Mouse (Mus musculus) frontal cortex, adult 2 months (tissue): ENCODE measurements around the gene Neurl3. TPM values are rescaled to one million over a fixed set of nuclear protein-coding genes. Genes with fewer than 3 reads are reported as not detected.
A peak's percentile ranks its signal among the peaks of the same experiment; 100 is the strongest.

Experiments
- DNase-seq, 2 experiments: peaks; one replicate each; pipeline ENCODE4 v3.0.0; 2022; ENCODE audit warnings: low spot score in 1 of 2; ENCODE audit errors: extremely low spot score in 1 of 2
- polyA plus RNA-seq: library from polyadenylated mRNA; depleted of rRNA; stranded (reverse); fragments of >200 nt; gene quantifications from 2 replicates; pipeline ENCODE4 v1.2.3, GENCODE M21; 2012; rRNA removed

Neurl3 gene
- polyA plus RNA-seq = 0.97 and 1.1 TPM in 2 replicates

DNA sequence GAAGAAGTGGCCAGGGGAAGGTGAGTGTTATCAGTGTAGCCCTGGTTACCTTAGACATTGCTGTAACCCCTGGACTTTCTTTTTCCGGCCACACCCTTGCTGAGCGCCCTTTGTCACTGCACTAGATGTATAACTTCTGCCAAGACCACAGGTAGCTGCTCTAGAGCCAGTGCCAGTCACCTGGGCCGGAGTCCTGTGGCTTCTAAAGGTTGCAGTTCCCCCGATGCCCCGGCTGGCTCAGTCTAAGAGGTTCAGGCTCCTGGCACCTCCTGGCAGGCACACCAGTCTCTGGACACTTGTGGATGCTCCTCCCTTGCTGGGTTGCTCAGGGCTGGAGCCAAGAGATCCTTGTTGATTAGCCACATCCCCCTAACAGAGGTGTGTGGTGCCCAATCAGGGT, at the start of gene Neurl3:
Neurl3 (minus strand) TSS at position 225 of the 400 bp plus-strand sequence.
- no peak for DNase-seq

DNA sequence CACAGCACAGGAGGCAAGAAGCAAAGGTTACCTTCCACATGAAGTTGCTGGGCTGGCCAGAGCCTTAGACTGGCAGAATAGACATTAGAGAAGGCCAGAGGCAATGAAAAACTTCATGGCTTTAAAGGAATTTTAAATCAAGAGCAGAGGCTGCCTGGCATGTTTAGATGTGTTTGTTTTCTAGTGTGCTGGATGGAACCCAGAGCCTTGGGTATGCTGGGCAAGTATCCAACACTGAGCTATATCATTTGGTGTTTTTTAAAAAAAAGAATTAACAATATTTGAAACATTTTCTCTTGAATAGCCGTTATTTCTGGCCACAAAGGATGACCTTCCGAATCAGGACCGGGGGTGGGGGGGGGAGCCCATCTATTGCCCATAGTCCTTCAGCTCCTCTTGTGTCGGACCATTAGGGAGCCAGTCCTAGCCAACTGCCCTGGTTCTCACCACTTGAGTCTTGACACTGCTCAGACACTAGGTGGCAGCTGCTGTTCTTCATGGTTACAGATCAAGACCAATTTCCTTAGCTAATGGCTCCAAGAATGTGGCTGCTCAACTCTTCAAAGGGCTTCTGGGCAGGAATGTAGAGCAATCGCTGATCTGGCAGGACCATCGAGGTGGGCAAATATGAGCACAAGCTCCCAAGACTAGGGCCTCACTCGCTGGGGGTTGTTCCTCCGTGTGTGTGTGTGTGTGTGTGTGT, 49.4 kb upstream of the Neurl3 start:
- DNase-seq = peak in 1 of 2 experiments; percentile 70

DNA sequence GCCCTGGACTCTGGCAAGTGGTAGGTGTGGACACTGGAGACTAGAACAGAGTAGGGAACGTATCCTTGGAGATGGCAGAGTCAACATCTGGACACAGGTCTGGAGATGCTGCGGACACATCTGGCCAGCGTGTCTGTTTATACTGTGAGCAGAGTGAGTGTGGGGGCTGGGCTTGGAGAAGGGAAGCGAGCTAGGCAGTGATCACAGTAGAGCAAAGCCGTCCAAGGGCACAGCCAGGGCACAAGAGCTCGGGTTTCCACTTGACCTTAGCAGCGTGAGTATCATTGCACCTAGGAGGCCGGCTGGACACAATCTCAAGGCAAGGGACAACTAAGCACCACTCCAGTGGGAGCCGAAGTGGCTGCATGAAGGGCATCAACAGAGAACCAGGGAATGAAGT, 48.6 kb upstream of the Neurl3 start:
- no peak for DNase-seq

DNA sequence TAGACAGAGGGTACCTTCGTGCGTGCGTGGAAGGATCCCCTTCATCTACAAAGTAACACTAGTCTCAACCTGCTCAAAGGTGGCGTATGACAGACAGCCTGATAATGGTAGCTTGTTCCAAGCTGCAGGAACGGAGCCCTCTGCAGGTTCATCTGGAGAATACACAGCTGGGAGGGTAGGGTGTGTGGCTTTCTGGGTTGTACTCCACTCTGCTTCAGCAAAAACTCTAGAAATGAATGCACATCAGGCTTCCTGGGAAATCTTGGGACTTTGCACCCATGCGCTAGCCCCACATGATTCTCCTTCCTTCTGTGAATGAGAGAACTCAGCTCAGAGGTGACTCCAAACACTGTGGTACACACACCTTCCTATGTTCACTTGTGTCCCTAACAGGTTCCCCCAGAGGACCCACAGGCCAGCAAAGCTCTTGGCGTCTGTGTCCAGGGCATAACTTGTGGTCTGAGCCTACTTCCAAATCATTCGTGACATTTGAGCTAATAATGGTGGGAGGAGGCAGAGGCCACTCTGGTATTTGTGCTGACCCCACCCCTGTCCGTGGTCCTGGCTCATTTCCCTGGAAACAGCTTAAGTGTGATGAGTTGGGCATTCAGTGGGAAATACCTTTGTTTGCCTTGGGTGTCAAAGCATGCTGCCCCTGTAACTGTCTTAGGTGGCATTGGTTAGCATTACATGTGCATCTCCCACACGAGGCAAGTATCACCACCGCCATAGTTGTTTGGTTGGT, 47.5 kb upstream of the Neurl3 start:
- no peak for DNase-seq

DNA sequence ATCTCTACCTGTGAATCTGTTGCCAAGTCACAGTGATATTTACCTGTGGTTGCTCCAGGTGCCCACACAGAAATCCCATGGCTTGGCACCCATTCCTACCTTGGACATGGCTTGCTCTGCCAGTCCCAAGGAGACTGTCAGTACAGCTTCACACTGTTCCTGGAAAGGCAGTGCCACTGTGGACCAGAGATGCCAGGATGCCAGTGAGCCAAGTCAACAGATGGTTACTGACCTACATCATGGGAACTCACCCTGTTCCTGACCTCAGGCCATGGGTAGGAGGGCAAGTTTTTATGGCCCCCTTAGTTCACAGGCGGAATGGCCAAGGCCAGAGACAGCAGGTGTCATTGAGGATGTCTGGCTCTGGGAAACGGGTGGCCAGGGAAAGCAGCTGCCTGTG, 46.7 kb upstream of the Neurl3 start:
- no peak for DNase-seq

DNA sequence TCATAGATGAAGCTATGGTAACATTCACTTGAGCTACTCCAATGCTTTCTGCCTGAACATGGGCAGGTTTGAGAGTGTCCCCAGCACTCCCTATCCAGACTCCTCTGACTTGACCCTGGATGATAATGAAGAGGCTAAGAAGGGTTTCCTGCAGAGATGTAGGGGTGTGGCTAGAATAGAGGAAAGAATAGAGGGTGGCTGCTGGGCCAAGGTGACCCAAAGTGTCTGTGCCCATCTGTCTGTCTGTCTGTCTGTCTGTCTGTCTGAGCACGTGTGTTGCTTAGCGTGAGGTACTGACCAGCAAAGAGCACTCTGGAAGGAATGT, 41.3 kb upstream of the Neurl3 start:
- DNase-seq = no peak

DNA sequence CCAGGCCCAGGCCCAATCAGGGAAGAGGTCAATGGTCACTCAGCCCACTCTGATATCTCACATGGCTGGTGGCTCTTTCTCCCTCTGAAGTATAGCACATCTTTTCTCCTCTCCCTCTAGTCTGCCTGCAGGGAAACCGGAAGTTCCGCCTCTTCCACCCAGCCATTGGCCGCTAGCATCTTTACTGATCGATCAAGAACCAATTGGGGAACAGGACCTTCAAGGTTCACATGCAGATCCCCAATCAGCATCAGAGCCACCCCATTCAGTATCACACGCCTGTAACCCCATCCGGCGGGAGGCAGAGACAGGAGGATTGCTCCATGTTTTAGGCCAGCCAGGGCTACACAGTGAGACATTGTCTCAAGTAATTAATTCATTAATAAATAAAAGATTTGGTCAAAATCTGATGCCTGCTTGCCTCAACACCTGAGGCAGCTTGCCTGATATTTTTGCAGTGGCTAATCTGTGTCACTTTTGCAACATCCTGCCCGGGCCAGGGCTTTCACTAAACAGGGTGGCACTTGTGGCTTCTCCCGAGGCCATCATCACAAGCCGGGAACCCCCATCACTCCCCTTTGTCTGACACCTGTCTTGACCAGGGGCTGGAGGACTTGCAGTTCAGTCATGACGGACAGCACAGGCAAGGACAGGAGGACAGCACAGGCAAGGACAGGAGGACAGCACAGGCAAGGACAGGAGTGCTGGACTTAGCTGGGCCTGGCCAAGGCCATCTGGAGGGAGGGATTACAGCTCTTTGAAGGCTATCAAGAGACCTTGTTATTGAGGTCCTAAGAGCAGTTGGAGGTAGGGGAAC, 40.7 kb upstream of the Neurl3 start:
- no peak for DNase-seq

DNA sequence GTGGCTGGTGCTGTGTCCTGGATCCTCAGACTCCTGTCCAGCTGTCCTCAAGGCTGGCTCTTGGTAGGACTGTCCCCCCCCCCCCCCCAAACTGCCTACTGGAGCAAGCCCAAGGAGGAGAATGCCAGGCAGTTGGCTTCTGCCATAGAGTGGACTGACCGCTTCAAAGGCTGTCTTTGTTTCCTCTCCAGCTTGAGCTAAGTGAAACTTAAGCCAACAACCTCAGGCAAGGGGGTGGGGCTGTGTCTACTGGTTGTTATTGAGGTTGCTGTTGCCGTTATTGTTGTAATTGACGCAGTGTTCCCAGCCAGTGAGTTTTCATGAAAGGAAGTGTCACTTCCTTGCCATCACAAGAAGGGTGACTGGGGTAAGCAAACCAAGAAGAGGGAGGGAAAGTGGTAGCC, 35.0 kb upstream of the Neurl3 start:
- DNase-seq = peak; percentile 41 to 67

DNA sequence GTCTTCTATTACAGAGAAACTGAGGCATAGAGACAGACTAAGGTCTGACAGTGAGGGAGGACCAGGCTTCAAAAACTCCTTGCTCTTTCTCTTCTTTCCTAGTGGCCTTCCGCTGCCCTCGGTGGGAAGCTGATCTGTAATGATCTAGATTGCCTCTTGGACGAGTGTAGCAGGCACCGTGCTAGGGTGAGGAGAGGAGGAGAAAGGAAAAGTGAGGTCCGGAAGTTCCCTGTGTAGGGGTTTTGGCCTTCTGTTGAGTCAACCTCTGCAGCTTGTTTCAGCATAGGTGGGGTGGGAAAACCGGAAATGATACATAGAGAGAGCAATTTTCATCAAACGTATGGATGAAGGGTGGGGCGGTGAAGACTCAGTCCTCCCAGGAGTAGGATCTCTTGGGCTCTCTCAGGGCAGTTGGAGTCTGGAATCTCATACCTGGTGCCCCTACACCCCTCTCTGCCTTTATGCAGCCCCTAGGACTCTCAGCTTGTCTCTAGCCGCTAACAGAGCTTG, 34.5 kb upstream of the Neurl3 start:
- DNase-seq = no peak

DNA sequence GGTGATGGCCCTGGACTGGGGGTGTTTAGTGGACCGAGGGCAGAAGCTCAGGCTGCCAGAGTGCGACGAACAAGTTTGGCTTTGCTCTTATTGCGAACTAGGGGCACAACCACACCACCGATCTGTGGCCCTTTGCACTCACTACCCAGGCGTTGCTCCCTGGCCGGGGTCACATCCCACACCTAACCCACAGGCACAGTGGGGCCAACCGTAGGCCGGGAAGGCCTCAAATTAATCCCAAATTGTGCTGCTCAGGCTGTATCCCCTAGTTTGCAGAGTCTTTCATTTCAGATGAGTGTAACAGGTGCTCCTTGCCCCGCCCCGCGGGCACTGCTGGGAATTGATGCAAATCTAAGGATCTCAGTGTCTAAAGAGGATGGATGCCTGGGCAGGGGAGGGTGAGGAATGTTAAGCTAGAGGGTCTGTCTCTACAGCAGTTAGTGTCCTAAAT, 34.0 kb upstream of the Neurl3 start:
- DNase-seq = no peak

DNA sequence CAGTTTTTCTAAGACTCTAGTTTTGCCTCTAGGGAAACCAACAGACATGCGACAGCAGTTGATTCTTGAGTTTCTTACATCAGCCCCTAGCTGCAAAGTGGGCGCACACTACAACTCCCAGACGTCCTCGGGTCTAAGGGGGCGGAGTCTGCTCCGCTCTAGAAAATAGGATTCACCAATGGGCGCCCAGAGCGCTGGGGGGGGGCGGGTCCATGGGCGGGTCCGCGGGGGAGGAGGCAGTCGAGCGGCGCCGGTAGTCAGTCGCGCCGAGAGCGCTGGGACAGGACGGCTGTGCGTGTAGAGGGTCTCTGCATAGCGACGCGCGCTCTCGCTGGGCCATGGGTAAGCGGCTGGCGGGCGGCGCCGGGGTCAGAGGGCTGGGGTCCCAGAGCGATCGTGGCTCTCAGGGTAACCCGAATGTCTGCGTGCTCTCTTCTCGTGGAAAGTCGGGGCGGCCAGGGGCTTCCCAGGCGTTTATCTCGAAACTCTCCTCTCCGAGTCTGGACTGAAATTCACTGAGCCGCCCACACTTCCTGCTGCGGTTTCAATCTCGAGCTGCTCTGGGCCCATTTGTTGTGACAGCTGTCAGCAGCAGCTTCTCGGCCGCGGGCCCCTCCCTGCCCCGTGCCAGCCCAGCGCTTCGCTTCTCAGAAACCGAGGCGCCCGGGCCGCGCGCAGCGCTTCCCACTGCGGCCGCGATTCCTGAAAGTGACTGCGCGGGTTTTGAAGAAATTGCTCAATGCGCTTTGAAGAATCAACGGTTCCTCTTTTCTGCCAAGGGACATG, 33.2 kb upstream of the Neurl3 start, which contains the start of gene Arid5a:
Arid5a (plus strand) TSS at position 239 of the 786 bp plus-strand sequence.
- peak; percentile 72 to 87 for DNase-seq

DNA sequence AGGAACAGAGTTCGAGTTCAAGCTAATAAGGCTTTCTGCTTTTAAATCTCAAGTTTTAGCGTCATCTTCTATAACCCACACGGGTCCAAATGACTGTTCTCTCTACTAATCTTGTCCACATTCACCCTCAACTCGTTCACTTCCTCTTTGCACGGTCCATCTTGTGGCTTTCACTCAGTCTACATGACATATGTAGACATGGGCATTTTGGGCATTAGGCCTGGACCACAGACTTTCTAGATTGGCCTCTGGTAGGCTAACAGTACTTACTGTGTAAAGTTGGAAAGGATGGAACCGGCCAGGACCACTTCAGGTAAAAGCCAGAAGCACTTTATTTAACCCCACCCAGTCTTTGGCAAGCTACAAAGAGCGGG, 32.6 kb upstream of the Neurl3 start:
- DNase-seq = no peak

DNA sequence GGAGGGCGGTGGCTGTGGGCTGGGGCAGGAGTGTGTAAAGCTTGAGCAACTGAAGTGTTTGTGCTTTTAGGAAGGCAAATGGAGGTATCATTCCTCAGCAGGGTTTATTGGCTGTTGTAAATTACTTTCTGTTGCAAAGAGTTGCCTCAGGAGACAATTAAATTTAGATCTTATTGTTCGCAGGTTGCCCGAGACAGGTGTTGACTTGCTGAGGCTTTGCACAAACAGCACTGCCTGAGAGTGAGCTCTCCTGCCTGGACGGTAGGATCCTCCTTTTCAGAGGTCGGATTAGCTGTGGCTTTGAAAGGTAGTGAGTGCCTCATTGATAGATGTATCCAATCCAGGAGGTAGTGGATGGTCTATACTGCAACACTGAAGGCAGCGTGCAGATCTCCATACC, 31.6 kb upstream of the Neurl3 start:
- DNase-seq = no peak

DNA sequence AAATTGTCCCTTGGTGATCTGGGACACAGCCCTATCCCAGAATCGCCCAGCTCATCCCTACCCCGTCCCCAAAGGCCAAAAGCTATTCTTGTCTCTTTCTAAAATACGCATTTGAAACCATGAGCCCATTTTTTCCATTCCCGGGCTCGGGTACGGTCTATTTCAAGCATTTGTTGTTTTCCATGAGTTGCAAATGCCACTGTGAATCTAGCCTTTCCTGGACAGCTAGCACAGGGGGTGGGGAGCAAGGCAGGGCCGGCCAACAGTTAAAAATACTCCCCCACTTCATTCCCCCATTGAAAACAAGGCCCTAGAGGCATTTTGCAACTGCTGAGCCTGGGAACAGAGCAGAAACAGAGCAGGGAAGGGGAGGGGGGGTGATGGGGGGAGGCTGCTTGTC, 30.3 kb upstream of the Neurl3 start:
- no peak for DNase-seq

DNA sequence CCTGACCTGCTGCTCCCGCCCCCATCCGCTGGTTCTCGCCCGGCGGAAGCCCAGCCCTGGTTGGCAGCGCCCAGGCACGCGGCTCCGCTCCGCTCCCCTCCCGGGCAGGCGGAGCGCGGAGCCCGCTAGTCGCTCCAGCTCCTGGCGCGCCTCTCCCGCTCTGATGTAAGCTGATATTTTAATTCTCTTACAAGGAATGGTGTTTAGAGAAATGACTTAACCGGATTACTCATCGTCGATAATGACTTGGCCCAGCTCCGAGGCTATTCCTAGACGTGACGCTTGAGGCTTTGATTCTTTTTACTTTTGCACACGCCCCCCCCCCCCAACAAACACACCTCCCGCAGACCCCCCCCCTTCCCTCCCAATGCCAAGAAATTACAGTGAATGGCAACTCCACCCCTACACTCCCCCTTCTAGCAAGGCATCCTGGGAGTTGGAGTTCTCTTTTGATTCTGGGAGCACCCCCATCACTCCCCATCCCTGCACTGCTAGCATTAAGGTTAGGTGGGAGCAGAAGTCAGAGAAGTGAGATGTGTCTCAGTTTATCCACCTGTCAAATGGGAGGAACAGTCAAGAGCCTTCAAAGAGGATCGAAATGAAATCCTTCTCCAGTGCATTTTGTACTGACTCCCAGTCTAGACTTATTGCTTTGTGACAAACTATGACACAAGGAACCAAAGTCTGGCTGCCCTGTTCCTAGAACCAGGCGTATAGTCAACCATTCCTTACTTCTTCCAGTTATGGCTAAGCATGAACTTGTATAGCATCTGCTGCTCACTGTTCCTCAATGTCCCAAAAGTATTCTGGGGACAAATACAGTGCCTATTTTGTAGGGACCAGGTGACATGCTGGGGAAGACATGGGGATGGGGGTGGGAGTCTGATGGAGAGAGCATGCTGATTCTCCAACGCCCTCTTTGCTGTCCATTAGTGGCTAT, 29.2 kb upstream of the Neurl3 start:
- peak; percentile 82 to 91 for DNase-seq

DNA sequence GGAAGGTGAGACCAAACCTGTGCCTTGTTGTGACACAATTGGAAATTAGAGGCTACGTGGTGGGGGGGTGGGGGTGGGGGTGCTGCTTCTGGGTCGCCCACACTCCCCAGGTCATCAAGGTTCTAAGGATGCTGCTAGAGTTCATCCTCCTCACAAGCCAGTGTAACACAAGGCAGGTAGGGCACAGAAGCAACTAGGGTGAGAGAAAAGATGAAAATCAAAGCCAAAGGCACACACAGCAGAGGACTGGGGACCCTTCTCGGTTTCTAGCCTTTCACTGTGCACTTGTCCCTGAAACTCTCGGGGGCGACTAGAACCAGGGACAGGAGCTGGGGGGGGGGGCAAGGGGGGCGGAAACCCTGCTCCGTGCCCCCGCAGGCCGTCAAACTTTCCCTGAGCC, 28.5 kb upstream of the Neurl3 start:
- no peak for DNase-seq

DNA sequence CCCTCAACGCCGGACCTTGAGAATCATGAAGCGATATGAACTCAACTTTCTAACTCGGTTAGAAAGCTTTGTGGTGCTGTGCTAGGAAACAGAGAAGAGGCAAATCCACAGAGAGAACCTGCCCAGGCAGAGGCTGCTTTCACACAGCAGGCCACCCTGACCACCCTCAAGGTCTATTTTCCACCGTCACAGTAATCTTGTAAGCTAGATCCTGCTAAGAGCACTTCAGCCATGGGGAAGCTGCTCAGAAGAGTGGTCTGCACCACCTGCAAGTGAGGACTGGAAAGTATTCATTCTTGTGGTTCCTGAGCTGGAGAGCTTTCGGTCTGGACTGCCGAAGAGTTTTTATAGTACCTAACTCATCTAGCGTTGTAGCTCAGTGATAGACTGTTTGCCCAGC, 27.8 kb upstream of the Neurl3 start:
- DNase-seq = no peak

DNA sequence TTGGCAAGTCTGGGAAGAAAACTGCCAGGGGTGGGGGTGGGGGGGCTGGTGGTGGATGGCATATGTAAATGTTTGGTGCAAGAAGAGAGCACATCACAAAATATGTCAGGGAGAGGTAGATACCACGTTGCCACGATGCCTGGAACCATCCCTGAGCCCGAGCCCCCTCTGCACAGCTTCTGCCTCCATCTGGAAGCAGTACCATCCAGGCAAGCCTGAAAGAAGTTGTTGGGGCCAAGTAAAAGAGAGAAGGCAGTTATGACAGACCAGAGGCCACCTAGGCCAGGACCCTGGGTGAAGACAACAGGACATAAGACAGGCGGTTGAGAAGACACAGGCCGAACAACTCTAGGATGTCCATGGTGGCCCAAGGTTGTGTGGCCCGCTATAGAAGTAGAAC, 26.0 kb upstream of the Neurl3 start:
- DNase-seq = no peak

DNA sequence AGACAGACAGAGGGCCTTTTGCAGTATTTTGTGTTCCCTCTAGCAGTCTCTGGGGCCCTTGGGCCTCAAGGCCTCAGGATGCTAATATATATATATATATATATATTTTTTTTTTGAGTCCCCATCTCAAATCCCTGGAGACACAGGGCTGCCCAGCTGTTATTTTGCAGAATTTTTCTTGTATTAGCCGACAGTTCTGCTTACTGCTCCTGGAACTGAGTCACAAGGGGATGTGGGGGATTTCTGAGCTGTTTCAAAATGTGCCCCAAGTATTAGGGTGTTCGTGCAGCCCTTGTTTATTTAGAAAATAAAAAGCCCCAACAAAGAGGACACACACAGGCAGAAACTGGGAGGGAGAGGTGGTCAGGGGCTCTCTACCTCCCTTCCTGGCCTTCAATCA, 25.2 kb upstream of the Neurl3 start:
- DNase-seq = no peak
